Mouse (Mus musculus) megakaryocyte-erythroid progenitor cell, adult 5-6 weeks (primary cell): Measurements from ENCODE around the gene Etv6. TPM values are rescaled to one million over a fixed set of nuclear protein-coding genes. Genes with fewer than 3 reads are reported as not detected.
A peak's percentile ranks its signal among the peaks of the same experiment; 100 is the strongest.

Experiments
- ATAC-seq: replicated peaks from 2 replicates; pipeline ENCODE4 v1.8.0; 2016; ENCODE audit warnings: mild to moderate bottlenecking, inconsistent platforms; ENCODE audit not compliant: severe bottlenecking, poor library complexity, low FRiP score, low TSS enrichment
- total RNA-seq, 2 experiments: library from RNA; stranded (forward) in 1 of 2; stranded (reverse) in 1 of 2; fragments of 200-1000, 215-1000 nt in 1 of 2; fragments of >200 nt in 1 of 2; fragmentation: Nextera tagmentation in 1 of 2; gene quantifications; 2 replicates each; pipeline ENCODE4 v1.2.3; 2014 to 2017

Gene Etv6
- total RNA-seq, 2 experiments from 2014 or later, result 24.7 to 30.8 TPM

DNA sequence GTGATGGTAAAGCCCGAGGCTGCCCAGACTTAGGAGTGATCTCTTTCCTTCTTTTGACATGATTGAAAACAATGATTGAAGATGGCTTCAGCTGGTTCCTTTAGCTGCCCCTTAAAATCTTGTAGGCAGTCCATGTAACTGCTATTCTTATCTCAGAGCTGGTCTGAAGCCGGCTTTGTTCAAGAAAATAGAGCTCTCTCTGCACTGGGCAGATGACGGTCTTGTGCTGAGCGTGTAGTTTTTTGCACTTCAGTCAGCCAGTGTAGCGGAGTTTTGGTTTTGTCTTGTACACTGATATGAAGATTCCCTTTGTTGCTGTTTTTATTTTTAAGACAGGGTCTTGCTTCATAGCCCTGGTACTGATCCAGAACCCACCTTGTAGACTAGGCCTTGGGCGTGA is 117.0 kb downstream of the Etv6 start:
- no peak for ATAC-seq

DNA sequence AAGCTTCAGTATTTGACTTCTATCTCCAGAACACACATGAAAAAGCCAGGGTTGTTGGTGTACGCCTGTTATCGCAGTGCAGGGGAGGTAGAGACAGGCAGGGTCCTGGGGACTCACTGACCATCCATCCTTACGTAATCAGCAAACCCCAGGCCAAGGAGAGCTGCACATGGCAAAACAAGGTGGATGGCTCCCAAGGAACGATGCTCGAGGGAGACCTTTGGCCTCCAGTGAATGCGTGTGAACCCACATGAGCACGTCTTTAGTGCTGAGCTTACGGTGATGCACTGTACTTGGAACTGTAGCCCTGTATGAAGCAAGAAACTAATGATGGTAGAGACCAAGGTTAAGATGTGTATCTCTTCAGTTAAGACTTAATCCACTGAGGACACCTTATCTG is 119.2 kb downstream of the Etv6 start:
- no peak for ATAC-seq

- no peak for ATAC-seq
These were observed 120.6 kb downstream of the Etv6 start for GRCm38 (mm10) chr6:134155900-134156623.

GRCm38 (mm10) chr6:134157533-134158115 is 122.1 kb downstream of the Etv6 start:
- no peak for ATAC-seq

DNA sequence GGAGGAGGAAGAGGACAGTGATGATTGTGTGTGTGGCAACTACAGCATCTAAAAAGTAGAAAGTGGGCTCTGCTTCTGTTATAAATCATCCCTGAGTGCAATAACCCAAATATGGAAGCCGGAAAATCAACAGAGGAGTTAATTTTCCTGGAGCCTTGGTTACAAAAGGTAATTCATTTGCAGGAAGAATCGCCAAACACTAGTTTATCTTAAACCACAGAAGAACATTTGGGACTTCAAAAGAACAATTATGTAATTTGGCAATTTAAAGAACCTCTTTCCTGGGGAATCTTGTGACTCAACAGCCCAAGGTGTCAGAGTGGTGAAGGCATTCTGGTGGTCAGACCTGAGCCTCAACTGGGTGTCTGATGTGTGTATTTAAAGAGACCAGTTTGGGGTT is 122.7 kb downstream of the Etv6 start:
- no peak for ATAC-seq

- ATAC-seq, result no peak
These were observed 124.2 kb downstream of the Etv6 start for GRCm38 (mm10) chr6:134159672-134160071.

DNA sequence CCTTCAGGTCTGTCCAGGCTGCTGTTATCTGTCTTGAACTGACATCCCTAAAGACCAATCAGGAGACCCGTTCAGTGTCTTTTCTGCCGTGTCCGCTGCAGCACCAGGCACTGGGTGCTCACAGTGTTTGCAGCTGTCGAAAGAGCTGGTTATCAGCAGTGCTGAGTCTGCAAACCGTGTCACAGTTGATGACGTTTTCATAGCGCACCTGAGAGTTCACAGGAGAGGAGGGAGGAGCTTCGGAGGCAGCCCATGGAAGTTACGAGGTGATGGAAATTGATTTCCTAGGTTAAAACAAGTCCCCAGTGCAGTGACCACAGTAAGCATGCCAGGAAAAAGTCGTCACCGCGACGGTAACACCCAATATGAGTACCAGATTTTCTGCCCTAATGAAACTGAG is 125.5 kb downstream of the Etv6 start:
- ATAC-seq, result no peak

GRCm38 (mm10) chr6:134163346-134163745 is 127.8 kb downstream of the Etv6 start:
- no peak for ATAC-seq

- ATAC-seq, result no peak
These were observed 128.9 kb downstream of the Etv6 start for GRCm38 (mm10) chr6:134164356-134164755.

- no peak for ATAC-seq
These were observed 129.5 kb downstream of the Etv6 start for GRCm38 (mm10) chr6:134165012-134165411.

DNA sequence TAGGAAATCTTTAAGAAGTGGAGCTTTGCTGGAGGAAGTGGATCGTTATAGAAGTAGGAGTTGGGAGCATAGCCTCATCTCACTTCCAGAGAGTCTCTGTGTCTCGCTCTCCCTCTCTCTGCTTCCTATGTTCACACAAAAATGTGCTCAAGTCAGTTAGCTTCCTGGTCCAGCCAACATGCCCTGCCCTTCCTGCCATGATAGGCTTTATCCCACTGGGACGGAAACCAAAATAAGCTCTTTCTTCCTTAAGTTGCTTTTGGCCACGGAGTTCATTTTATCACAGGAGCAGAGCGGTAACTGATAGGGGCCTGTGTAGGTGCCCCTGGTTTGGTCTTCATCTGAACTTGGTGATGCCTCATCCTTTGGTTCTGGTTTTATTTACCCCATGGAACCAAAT is 132.5 kb downstream of the Etv6 start:
- no peak for ATAC-seq

GRCm38 (mm10) chr6:134168799-134169198 is 133.3 kb downstream of the Etv6 start:
- no peak for ATAC-seq

- peak; percentile 49 for ATAC-seq
These were observed 135.7 kb downstream of the Etv6 start for GRCm38 (mm10) chr6:134171235-134171634.

- ATAC-seq, result no peak
These were observed 136.6 kb downstream of the Etv6 start for GRCm38 (mm10) chr6:134171906-134172728.

DNA sequence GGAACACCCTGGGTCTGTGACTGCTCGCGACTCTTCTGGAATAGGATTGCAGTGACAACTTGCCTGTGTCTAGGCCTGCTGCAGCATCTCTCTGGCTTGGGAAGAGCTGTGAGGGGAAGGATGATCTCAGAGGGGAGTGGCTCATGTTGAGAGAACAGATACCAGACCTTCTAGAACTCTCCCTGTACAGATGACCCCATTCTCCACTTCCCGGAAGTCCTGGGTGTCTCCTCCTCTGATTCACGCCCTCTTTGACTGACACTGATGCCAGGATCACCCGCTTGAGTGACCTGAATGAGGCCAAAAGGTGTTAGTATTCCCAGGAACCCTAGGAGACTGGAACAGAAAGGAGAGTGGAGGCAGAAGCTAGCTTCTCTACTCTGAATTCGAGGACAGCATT is 137.9 kb downstream of the Etv6 start:
- ATAC-seq, result no peak

DNA sequence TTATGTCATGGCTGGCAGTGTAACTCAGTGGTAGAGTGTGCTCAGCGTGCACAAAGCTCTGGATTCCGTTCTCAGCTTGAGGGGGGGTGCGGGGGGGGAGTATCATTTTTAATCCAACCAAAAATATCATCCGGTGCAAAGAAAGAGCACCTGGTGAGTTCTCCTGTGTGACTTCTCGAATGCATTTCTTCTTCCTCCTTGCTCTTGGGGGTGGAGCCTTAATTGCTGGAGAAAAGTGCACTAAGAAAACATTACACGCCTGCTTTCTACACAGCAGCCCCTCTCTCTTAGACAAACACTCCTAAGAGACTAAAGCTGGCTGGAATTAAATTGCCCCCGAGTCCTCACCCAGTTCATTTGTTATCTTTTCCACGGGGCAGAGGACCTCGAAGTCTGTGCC is 139.6 kb downstream of the Etv6 start:
- no peak for ATAC-seq

DNA sequence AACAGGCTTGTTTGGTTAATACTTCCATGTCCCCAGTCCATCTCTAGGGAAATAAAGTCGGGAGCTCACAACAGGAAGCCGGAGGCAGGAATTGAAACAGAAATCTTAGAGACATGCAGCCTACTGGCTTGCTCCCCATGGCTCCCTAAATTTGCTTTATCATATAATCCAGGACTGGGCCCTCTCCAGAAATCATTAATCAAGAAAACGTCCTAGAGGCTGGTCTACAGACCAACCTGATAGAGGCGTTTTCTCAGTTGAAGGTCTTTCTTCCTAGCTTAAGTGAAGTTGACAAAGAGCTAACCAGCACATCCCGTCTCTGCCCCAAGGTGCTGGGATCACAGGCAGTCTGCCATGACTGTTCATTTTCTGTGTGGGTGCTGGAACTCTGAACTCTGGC is 141.7 kb downstream of the Etv6 start:
- ATAC-seq, result 0 out of 2 replicates have a peak, but pooled peaks have one; percentile 18

GRCm38 (mm10) chr6:134182301-134182948 is 146.9 kb downstream of the Etv6 start:
- peak; percentile 23 for ATAC-seq

GRCm38 (mm10) chr6:134183592-134184342 is 148.3 kb downstream of the Etv6 start:
- ATAC-seq, result peak; percentile 35; the same call in 1 of the 2 replicates
